Comparison of ENCODE assay signal across 17 mouse cellular contexts in the genomic region with DNA sequence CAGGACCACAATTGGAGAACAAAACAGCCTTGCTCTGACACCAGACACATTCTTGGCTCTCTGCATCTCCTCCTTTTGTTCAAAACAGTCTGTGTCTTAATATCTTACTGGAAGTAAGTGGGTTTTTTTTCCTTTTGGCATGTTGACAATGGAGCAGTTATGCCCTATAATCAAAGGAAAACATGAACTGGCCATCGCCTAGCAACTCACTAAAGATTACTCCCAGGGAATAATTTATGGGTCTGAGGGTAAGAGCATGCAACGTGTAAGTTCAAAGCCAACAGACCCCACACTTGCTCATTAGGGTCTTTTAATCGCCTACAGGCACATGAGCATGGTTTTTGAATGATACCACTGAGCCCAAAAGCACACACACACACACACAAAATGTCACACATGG.
A peak's percentile ranks its signal among the peaks of the same experiment; 100 is the strongest.
DNase-seq lines count a peak whose midpoint lies in the region; ATAC-seq and TF ChIP-seq lines count a peak whose summit lies in the region.
"Had no signal": no experiment of that assay in that cellular context is flagged by ENCODE, and none has a peak within 500 bp of the region (broad histone marks: within the 10 kb centered on the region; RNA-seq: fewer than 3 reads in every experiment).

No protein-coding gene starts in this region.

- TF ChIP-seq POLR2A in kidney, adult 2 months (IDR thresholded peaks at IDR 0.05; ENCODE audit: low read depth, low read length): no peak
- TF ChIP-seq POLR2A in brain, embryonic 14.5 days (IDR thresholded peaks at IDR 0.05; ENCODE audit: borderline replicate concordance, extremely low read depth, insufficient read depth, insufficient read length, poor library complexity, severe bottlenecking): no peak

- no peaks in the 10 kb centered on the region for H3K9me3 ChIP-seq in kidney, embryonic 16.5 days (ENCODE audit: low read length)
- H3K9me3 ChIP-seq: intestine, embryonic 15.5 days; limb, embryonic 13.5 days had no signal

- peak; percentile 11 for DNase-seq in embryo, embryonic 10.5 days (ENCODE audit: low spot score)
- DNase-seq in embryo, embryonic 10 days (ENCODE audit: low spot score): no peak
- DNase-seq in kidney, adult 2 months: no peak
- peak; percentile 90 for DNase-seq in brain, embryonic 14.5 days (ENCODE audit: low read depth)
- peak; percentile 33 for DNase-seq in forelimb bud, embryonic 11.5 days (ENCODE audit: low read depth, low spot score)
- no peak for DNase-seq in spleen, postnatal 4 days (ENCODE audit: low spot score in 2 of 2)
- DNase-seq in urinary bladder, adult 18-20 months (ENCODE audit: low spot score in 2 of 2): no peak
- DNase-seq: cerebellum, adult 2 months; gastrocnemius, postnatal 25 days; heart, postnatal 10 days; kidney, postnatal 4 days; thymus, postnatal 25 days had no signal

- H3K4me1 ChIP-seq in kidney, embryonic 16.5 days (ENCODE audit: insufficient read depth, low read length): peaks cover 16% of the 10 kb centered on the region
- H3K4me1 ChIP-seq in kidney, adult 2 months (ENCODE audit: control insufficient read depth, insufficient read depth, low read length): no peaks in the 10 kb centered on the region
- H3K4me1 ChIP-seq: intestine, embryonic 15.5 days had no signal

- H3K4me2 ChIP-seq in kidney, embryonic 16.5 days (replicated peaks; ENCODE audit: low read depth, low read length): no peak overlapping the region
- H3K4me2 ChIP-seq: intestine, embryonic 15.5 days; limb, embryonic 13.5 days had no signal

- H3K27ac ChIP-seq in kidney, embryonic 16.5 days (ENCODE audit: low read length): no peak overlapping the region
- H3K27ac ChIP-seq in kidney, adult 2 months (ENCODE audit: insufficient read depth, low read depth, low read length): no peak overlapping the region
- H3K27ac ChIP-seq: intestine, embryonic 15.5 days; left cerebral cortex, adult 2 months; limb, embryonic 13.5 days had no signal

- no peaks in the 10 kb centered on the region for H3K27me3 ChIP-seq in kidney, embryonic 16.5 days (ENCODE audit: insufficient read depth, low read length)
- H3K27me3 ChIP-seq in kidney, adult 2 months (replicated peaks; ENCODE audit: control insufficient read depth, insufficient read depth, low read length): no peaks in the 10 kb centered on the region
- H3K27me3 ChIP-seq: CH12.LX; intestine, embryonic 15.5 days; limb, embryonic 13.5 days had no signal

- WGBS in kidney, embryonic 16.5 days: 6% methylated on average over 3 of the region's 3 CpGs
- WGBS in kidney, adult 2 months: 21% methylated on average over 3 of the region's 3 CpGs

- no peak overlapping the region for H3K4me3 ChIP-seq in kidney, embryonic 16.5 days (ENCODE audit: low read length)
- H3K4me3 ChIP-seq in kidney, adult 2 months (ENCODE audit: insufficient read depth, low read depth, low read length): no peak overlapping the region
- H3K4me3 ChIP-seq: intestine, embryonic 15.5 days; left cerebral cortex, adult 2 months; limb, embryonic 13.5 days had no signal

- no peak for TF ChIP-seq CTCF in kidney, adult 2 months (conservative IDR thresholded peaks at IDR 0.05; ENCODE audit: insufficient read depth, insufficient read length, low read depth, low read length)
- no peak for TF ChIP-seq CTCF in brain, embryonic 14.5 days (IDR thresholded peaks at IDR 0.05; ENCODE audit: borderline replicate concordance, extremely low read depth, insufficient read depth, insufficient read length)

- H3K36me3 ChIP-seq in kidney, embryonic 16.5 days (ENCODE audit: insufficient read depth, low read length): no peaks in the 10 kb centered on the region
- H3K36me3 ChIP-seq in kidney, adult 2 months (ENCODE audit: control insufficient read depth, insufficient read depth, low read length): no peaks in the 10 kb centered on the region
- H3K36me3 ChIP-seq: intestine, embryonic 15.5 days had no signal

- no peak overlapping the region for H3K9ac ChIP-seq in kidney, embryonic 16.5 days (replicated peaks; ENCODE audit: low read length)
- H3K9ac ChIP-seq: intestine, embryonic 15.5 days; limb, embryonic 13.5 days had no signal

- peak; percentile 27; the same call in 1 of the 2 replicates for ATAC-seq in kidney, embryonic 16.5 days (ENCODE audit: low FRiP score, low TSS enrichment)
- ATAC-seq: intestine, embryonic 15.5 days had no signal

Comparison
In these comparisons a context has a peak if more than half of its experiments do, and no peak if none do; other contexts are left out.
1. DNase-seq: peak in embryo, embryonic 10.5 days (single experiment), brain, embryonic 14.5 days (single experiment) and forelimb bud, embryonic 11.5 days (single experiment); none in embryo, embryonic 10 days (single experiment), kidney, adult 2 months (single experiment), spleen, postnatal 4 days (0 of 2) and urinary bladder, adult 18-20 months (0 of 2).